Mouse (Mus musculus) brain, embryonic 14.5 days (tissue): ENCODE results near the gene Ttc17. TPM values are rescaled to one million over a fixed set of nuclear protein-coding genes. Genes with fewer than 3 reads are reported as not detected.

Source experiments
- DNase-seq: peaks from one replicate; pipeline ENCODE4 v3.0.0-alpha.2; 2011; ENCODE audit warnings: low read depth
- CTCF ChIP-seq: fragments of 200-500 bp; IDR thresholded peaks from 2 replicates; pipeline ENCODE4 v1.5.1; 2012; ENCODE audit warnings: inconsistent platforms, mild to moderate bottlenecking, moderate library complexity, borderline replicate concordance; ENCODE audit not compliant: insufficient read depth, insufficient read length; ENCODE audit errors: extremely low read depth
- POLR2A ChIP-seq: fragments of 200-500 bp; IDR thresholded peaks from 2 replicates; pipeline ENCODE4 v1.6.1; 2012; ENCODE audit warnings: mild to moderate bottlenecking, inconsistent platforms, borderline replicate concordance; ENCODE audit not compliant: poor library complexity, insufficient read depth, insufficient read length, severe bottlenecking; ENCODE audit errors: extremely low read depth
- polyA plus RNA-seq: library from polyadenylated mRNA; depleted of rRNA; stranded (reverse); fragments of >200 nt; gene quantifications from 2 replicates; pipeline ENCODE4 v1.2.3, GENCODE M21; 2012; rRNA removed

Gene Ttc17
- polyA plus RNA-seq, 1 experiment, result 28.5 TPM

- TF ChIP-seq POLR2A (no peak), CTCF (no peak)
- DNase-seq, result peak; percentile 95
Observed at GRCm38 (mm10) chr2:94265221-94266191, 141.0 kb downstream of the Ttc17 start.

GRCm38 (mm10) chr2:94264631-94265098 is 141.8 kb downstream of the Ttc17 start:
- DNase-seq, result peak; percentile 96

GRCm38 (mm10) chr2:94264006-94264405 is 142.5 kb downstream of the Ttc17 start:
- no peak for TF ChIP-seq POLR2A
- TF ChIP-seq CTCF, result no peak
- DNase-seq, result peak; percentile 73

More at GRCm38 (mm10) chr2:94264631-94265098, 141.8 kb downstream of the Ttc17 start:
- TF ChIP-seq POLR2A, result no peak
- no peak for TF ChIP-seq CTCF

GRCm38 (mm10) chr2:94263530-94263937 is 143.0 kb downstream of the Ttc17 start:
- TF ChIP-seq CTCF, result no peak
- no peak for TF ChIP-seq POLR2A
- DNase-seq, result peak; percentile 81

GRCm38 (mm10) chr2:94262917-94263529 is 143.5 kb downstream of the Ttc17 start:
- DNase-seq, result peak; percentile 51
- TF ChIP-seq POLR2A (no peak), CTCF (no peak)

- TF ChIP-seq POLR2A (no peak), CTCF (peak; percentile 54; the same call in 1 of the 2 replicates)
- peak; percentile 62 for DNase-seq
Observed at GRCm38 (mm10) chr2:94254102-94254501, 152.4 kb downstream of the Ttc17 start.

Other genes with a start within 250 kb of the Ttc17 start
- 72.2 and 76.9 TPM in 2 replicates for gene Hsd17b12, start 248.7 kb downstream of the Ttc17 start, polyA plus RNA-seq
- gene Api5, start 31.4 kb upstream of the Ttc17 start, polyA plus RNA-seq, result 58.6 and 59.5 TPM in 2 replicates